ENCODE assay signal across 10 mouse cellular contexts in genomic region chr5:72665281-72665680, GRCm38 (mm10). TPM values are rescaled to one million over a fixed set of nuclear protein-coding genes. Genes with fewer than 3 reads are reported as not detected.
DNase-seq lines count a peak whose midpoint lies in the region; ATAC-seq and TF ChIP-seq lines count a peak whose summit lies in the region.
"Had no signal": no experiment of that assay in that cellular context is flagged by ENCODE, and none has a peak within 500 bp of the region (broad histone marks: within the 10 kb centered on the region; RNA-seq: fewer than 3 reads in every experiment).

No protein-coding gene starts in this region.

- H3K4me3 ChIP-seq in heart, adult 2 months, result no peak overlapping the region
- H3K4me3 ChIP-seq in heart, embryonic 12.5 days, result no peak overlapping the region
- no peak overlapping the region for H3K4me3 ChIP-seq in olfactory bulb, adult 2 months (ENCODE audit: insufficient read depth, low read depth, low read length)
- H3K4me3 ChIP-seq: embryonic facial prominence, embryonic 15.5 days; liver, embryonic 13.5 days had no signal

- no peak overlapping the region for H3K27ac ChIP-seq in heart, adult 2 months
- H3K27ac ChIP-seq in heart, embryonic 12.5 days (ENCODE audit: poor library complexity, severe bottlenecking), result no peak overlapping the region
- no peak overlapping the region for H3K27ac ChIP-seq in olfactory bulb, adult 2 months (ENCODE audit: insufficient read depth, low read depth, low read length)
- H3K27ac ChIP-seq: embryonic facial prominence, embryonic 15.5 days; liver, embryonic 13.5 days had no signal

- no peak overlapping the region for H3K4me2 ChIP-seq in heart, embryonic 12.5 days
- H3K4me2 ChIP-seq: embryonic facial prominence, embryonic 15.5 days; liver, embryonic 13.5 days had no signal

- WGBS in heart, adult 2 months, result 22% methylated on average over 5 of the region's 5 CpGs
- WGBS in heart, embryonic 12.5 days, result 29% methylated on average over 5 of the region's 5 CpGs
- 36% methylated on average over 5 of the region's 5 CpGs for WGBS in olfactory bulb, adult 2 months

- TF ChIP-seq EP300 in heart, adult 2 months (IDR thresholded peaks at IDR 0.05; ENCODE audit: insufficient read depth, low read depth, low read length), result no peak

- no peaks in the 10 kb centered on the region for H3K4me1 ChIP-seq in heart, adult 2 months (ENCODE audit: control insufficient read depth, insufficient read depth, low read length)
- H3K4me1 ChIP-seq in heart, embryonic 12.5 days (replicated peaks), result peaks cover 7% of the 10 kb centered on the region
- no peaks in the 10 kb centered on the region for H3K4me1 ChIP-seq in olfactory bulb, adult 2 months (ENCODE audit: control insufficient read depth, insufficient read depth, low read length)
- H3K4me1 ChIP-seq: embryonic facial prominence, embryonic 15.5 days had no signal

- TF ChIP-seq CTCF in heart, adult 2 months (IDR thresholded peaks at IDR 0.05), result peak; percentile 99
- TF ChIP-seq CTCF in olfactory bulb, adult 2 months (IDR thresholded peaks at IDR 0.05; ENCODE audit: insufficient read depth, low read depth, low read length), result peak; percentile 60; the same call in 1 of the 2 replicates

- intact Hi-C loops in heart, adult 2 months (cut with DNase I), result loop anchor here (5.0 to 10.0 kb wide), 2 partner anchors 47 to 410 kb away; no protein-coding TSS in a partner anchor
- intact Hi-C loops in gastrocnemius, postnatal 14 days (cut with DNase I; ENCODE audit: low total_unique reads), result no loop called here

- no peaks in the 10 kb centered on the region for H3K36me3 ChIP-seq in heart, adult 2 months (ENCODE audit: control insufficient read depth, insufficient read depth, low read length)
- no peaks in the 10 kb centered on the region for H3K36me3 ChIP-seq in heart, embryonic 12.5 days
- H3K36me3 ChIP-seq: embryonic facial prominence, embryonic 15.5 days; liver, embryonic 13.5 days had no signal

- no peak overlapping the region for H3K9ac ChIP-seq in heart, adult 2 months (ENCODE audit: low read depth, low read length)
- H3K9ac ChIP-seq in heart, embryonic 12.5 days, result no peak overlapping the region
- H3K9ac ChIP-seq: embryonic facial prominence, embryonic 15.5 days; liver, embryonic 13.5 days had no signal

- no peaks in the 10 kb centered on the region for H3K27me3 ChIP-seq in heart, adult 2 months (ENCODE audit: control insufficient read depth, insufficient read depth, low read length)
- H3K27me3 ChIP-seq in heart, embryonic 12.5 days (replicated peaks), result no peaks in the 10 kb centered on the region
- H3K27me3 ChIP-seq: embryonic facial prominence, embryonic 15.5 days; liver, embryonic 13.5 days had no signal

- no peak for TF ChIP-seq POLR2A in heart, adult 2 months (IDR thresholded peaks at IDR 0.05; ENCODE audit: insufficient read depth, low read depth, low read length)
- TF ChIP-seq POLR2A in olfactory bulb, adult 2 months (IDR thresholded peaks at IDR 0.05; ENCODE audit: insufficient read depth, low read depth, low read length), result no peak

- no peak for ATAC-seq in heart, embryonic 12.5 days (ENCODE audit: insufficient number of reproducible peaks, low FRiP score)

- no peaks in the 10 kb centered on the region for H3K79me2 ChIP-seq in heart, adult 2 months (replicated peaks; ENCODE audit: control insufficient read depth, insufficient read depth, low read length)

- H3K9me3 ChIP-seq in heart, embryonic 12.5 days (replicated peaks), result no peaks in the 10 kb centered on the region
- H3K9me3 ChIP-seq: embryonic facial prominence, embryonic 15.5 days; liver, embryonic 13.5 days had no signal

- peak; percentile 20 to 55 for DNase-seq in heart, adult 2 months
- peak; percentile 58 to 68 for DNase-seq in CD8-positive naive resting alpha-beta T cell, adult 2 months (ENCODE audit: low read depth in 2 of 2, low spot score in 2 of 2)
- peak; percentile 67 for DNase-seq in brain, adult 2 months (ENCODE audit: low read depth, low spot score)
- DNase-seq in gastrocnemius, postnatal 14 days, result peak; percentile 37
- peak; percentile 20 to 33 for DNase-seq in layer of hippocampus, postnatal 36 days
- DNase-seq in thymus, postnatal 10 days (ENCODE audit: low spot score in 2 of 2), result peak; percentile 30 to 70
- DNase-seq: liver, embryonic 13.5 days had no signal

RNA-seq across cellular contexts. Expression of gene Nipal1, which starts 17.7 kb away (rescaled TPM):
- not detected for total RNA-seq in heart, adult 2 months (2021)
- polyA plus RNA-seq in heart, adult 2 months (2012; rRNA removed), result not detected in 2 replicates
- polyA plus RNA-seq in heart, embryonic 12.5 days (2016; fragmentation: Nextera tagmentation; extraction: Ambion mirVana), result 0.24 TPM in 1 of 2 replicates, not detected in the other
- under 1 TPM in 1 of 2 experiments, not detected in 1; 0.41 TPM for total RNA-seq in gastrocnemius, postnatal 14 days (2021)
- not detected for total RNA-seq in layer of hippocampus, postnatal 36 days (2021)
- not detected in 2 replicates for polyA plus RNA-seq in olfactory bulb, adult 2 months (2012; ENCODE audit: insufficient read depth, insufficient read length, low replicate concordance, missing spikeins)

RNA-seq across cellular contexts. Expression of gene Cnga1, which starts 21.2 kb away (rescaled TPM):
- not detected for total RNA-seq in heart, adult 2 months (2021)
- not detected in 2 replicates for polyA plus RNA-seq in heart, adult 2 months (2012; rRNA removed)
- not detected in 2 replicates for polyA plus RNA-seq in heart, embryonic 12.5 days (2016; fragmentation: Nextera tagmentation; extraction: Ambion mirVana)
- total RNA-seq in gastrocnemius, postnatal 14 days (2021), result not detected
- total RNA-seq in layer of hippocampus, postnatal 36 days (2021), result not detected
- not detected in 2 replicates for polyA plus RNA-seq in olfactory bulb, adult 2 months (2012; ENCODE audit: insufficient read depth, insufficient read length, low replicate concordance, missing spikeins)
- polyA plus RNA-seq: embryonic facial prominence, embryonic 15.5 days; liver, embryonic 13.5 days had no signal
